Mouse (Mus musculus): ENCODE data around the gene Robo2. TPM values are rescaled to one million over a fixed set of nuclear protein-coding genes. Genes with fewer than 3 reads are reported as not detected.
"Not testable (repeated sequence)": the region's sequence is repeated elsewhere in the genome, so short reads cannot be mapped to it uniquely, and the experiment has no call there.

The Robo2 gene
- polyA plus RNA-seq, 1 experiment from 2014 or later, result 32.4 TPM

DNA sequence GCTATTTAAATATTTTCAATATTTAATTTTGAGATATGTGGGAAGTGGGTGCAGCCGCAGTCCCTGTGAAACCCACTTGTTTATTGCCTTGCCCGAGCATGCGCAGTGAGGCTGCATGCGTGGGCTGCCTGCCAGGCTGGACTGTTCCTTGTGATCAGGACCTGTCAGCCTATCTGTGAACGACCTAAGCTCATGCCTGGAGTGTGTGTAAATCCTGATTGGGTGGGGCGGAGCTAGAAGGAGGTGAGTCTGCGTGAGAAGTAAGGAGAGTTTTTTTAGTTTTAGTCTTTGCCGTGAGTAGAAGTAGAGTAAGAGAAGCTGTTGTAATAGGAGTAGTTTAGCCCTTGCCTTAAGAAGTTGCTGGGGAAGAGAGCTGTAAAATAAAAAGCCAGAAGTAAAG, 307.2 kb downstream of the Robo2 start:
- H3K27me3 ChIP-seq (replicated peaks; ENCODE audit: control insufficient read depth, insufficient read depth, low read length); H3K9ac ChIP-seq (ENCODE audit: low read depth, low read length); H3K9me3 ChIP-seq (ENCODE audit: control insufficient read depth, low read length); H3K4me2 ChIP-seq; H3K4me3 ChIP-seq (ENCODE audit: low read depth, low read length); ATAC-seq (replicated peaks; ENCODE audit: low FRiP score); DNase-seq (ENCODE audit: low spot score); H3K36me3 ChIP-seq (ENCODE audit: control insufficient read depth, insufficient read depth, low read length); H3K27ac ChIP-seq (ENCODE audit: low read depth, low read length); H3K4me1 ChIP-seq (replicated peaks; ENCODE audit: control insufficient read depth, insufficient read depth, low read length): not testable (repeated sequence)
- 74% methylated on average over 8 of the region's 8 CpGs for WGBS

GRCm38 (mm10) chr16:74092997-74093801, 318.4 kb downstream of the Robo2 start:
- no peak for ATAC-seq (replicated peaks; ENCODE audit: low FRiP score)
- 62% methylated on average over 7 of the region's 7 CpGs for WGBS
- H3K4me3 ChIP-seq (ENCODE audit: low read depth, low read length), result no peak overlapping the region

DNA sequence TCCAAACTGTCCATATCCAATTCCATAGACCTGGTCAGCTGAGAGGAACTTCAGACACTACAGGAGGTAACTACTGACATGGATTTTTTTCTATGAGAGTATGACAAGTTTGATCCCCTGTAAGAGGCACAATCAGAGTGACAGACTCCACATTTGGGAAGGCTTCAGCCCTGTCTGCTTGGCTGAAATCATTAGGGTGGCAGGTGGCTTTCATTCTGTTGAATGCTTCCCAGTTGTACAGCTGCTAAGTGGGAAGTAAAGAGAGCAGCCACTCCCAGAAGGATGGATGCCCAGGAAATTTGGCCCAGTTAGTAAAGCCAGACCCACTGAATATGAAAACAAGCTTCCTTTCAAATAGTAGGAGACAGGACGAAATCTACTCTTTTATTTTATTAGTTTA, 321.7 kb downstream of the Robo2 start:
- Histone ChIP-seq H3K4me3 (ENCODE audit: low read depth, low read length) (no peak overlapping the region), H3K9ac (ENCODE audit: low read depth, low read length) (no peak overlapping the region), H3K9me3 (ENCODE audit: control insufficient read depth, low read length) (no peaks in the 10 kb centered on the region), H3K27me3 (replicated peaks; ENCODE audit: control insufficient read depth, insufficient read depth, low read length) (no peaks in the 10 kb centered on the region), H3K4me1 (replicated peaks; ENCODE audit: control insufficient read depth, insufficient read depth, low read length) (no peaks in the 10 kb centered on the region), H3K4me2 (no peak overlapping the region), H3K36me3 (ENCODE audit: control insufficient read depth, insufficient read depth, low read length) (no peaks in the 10 kb centered on the region), H3K27ac (ENCODE audit: low read depth, low read length) (no peak overlapping the region)
- WGBS, result 60% methylated on average over 1 of the region's 1 CpGs
- DNase-seq (ENCODE audit: low spot score) (no peak), ATAC-seq (replicated peaks; ENCODE audit: low FRiP score) (no peak)

More at GRCm38 (mm10) chr16:74092997-74093801, 318.4 kb downstream of the Robo2 start:
- H3K4me1 ChIP-seq (replicated peaks; ENCODE audit: control insufficient read depth, insufficient read depth, low read length), result no peaks in the 10 kb centered on the region
- no peaks in the 10 kb centered on the region for H3K36me3 ChIP-seq (ENCODE audit: control insufficient read depth, insufficient read depth, low read length)
- no peak overlapping the region for H3K27ac ChIP-seq (ENCODE audit: low read depth, low read length)
- H3K4me2 ChIP-seq, result no peak overlapping the region
- H3K9ac ChIP-seq (ENCODE audit: low read depth, low read length), result no peak overlapping the region
- H3K27me3 ChIP-seq (replicated peaks; ENCODE audit: control insufficient read depth, insufficient read depth, low read length), result no peaks in the 10 kb centered on the region
- no peaks in the 10 kb centered on the region for H3K9me3 ChIP-seq (ENCODE audit: control insufficient read depth, low read length)
- DNase-seq (ENCODE audit: low spot score), result no peak

- H3K4me1 ChIP-seq (replicated peaks; ENCODE audit: control insufficient read depth, insufficient read depth, low read length), result no peaks in the 10 kb centered on the region
- no peaks in the 10 kb centered on the region for H3K27me3 ChIP-seq (replicated peaks; ENCODE audit: control insufficient read depth, insufficient read depth, low read length)
- no peak for ATAC-seq (replicated peaks; ENCODE audit: low FRiP score)
- no peak overlapping the region for H3K4me2 ChIP-seq
- no peak overlapping the region for H3K9ac ChIP-seq (ENCODE audit: low read depth, low read length)
- H3K4me3 ChIP-seq (ENCODE audit: low read depth, low read length), result no peak overlapping the region
- H3K27ac ChIP-seq (ENCODE audit: low read depth, low read length), result no peak overlapping the region
- WGBS, result 79% methylated on average over 2 of the region's 2 CpGs
- H3K9me3 ChIP-seq (ENCODE audit: control insufficient read depth, low read length), result no peaks in the 10 kb centered on the region
- no peak for DNase-seq (ENCODE audit: low spot score)
- no peaks in the 10 kb centered on the region for H3K36me3 ChIP-seq (ENCODE audit: control insufficient read depth, insufficient read depth, low read length)
Measured at GRCm38 (mm10) chr16:74084188-74084587, 327.4 kb downstream of the Robo2 start.

- Histone ChIP-seq H3K9ac (ENCODE audit: low read depth, low read length) (no peak overlapping the region), H3K4me2 (no peak overlapping the region), H3K9me3 (ENCODE audit: control insufficient read depth, low read length) (no peaks in the 10 kb centered on the region), H3K4me1 (replicated peaks; ENCODE audit: control insufficient read depth, insufficient read depth, low read length) (no peaks in the 10 kb centered on the region), H3K36me3 (ENCODE audit: control insufficient read depth, insufficient read depth, low read length) (no peaks in the 10 kb centered on the region), H3K27ac (ENCODE audit: low read depth, low read length) (no peak overlapping the region), H3K4me3 (ENCODE audit: low read depth, low read length) (no peak overlapping the region), H3K27me3 (replicated peaks; ENCODE audit: control insufficient read depth, insufficient read depth, low read length) (no peaks in the 10 kb centered on the region)
- WGBS, result 83% methylated on average over 5 of the region's 5 CpGs
- no peak for ATAC-seq (replicated peaks; ENCODE audit: low FRiP score)
- no peak for DNase-seq (ENCODE audit: low spot score)
Measured at GRCm38 (mm10) chr16:74072671-74073070, 339.0 kb downstream of the Robo2 start.

DNA sequence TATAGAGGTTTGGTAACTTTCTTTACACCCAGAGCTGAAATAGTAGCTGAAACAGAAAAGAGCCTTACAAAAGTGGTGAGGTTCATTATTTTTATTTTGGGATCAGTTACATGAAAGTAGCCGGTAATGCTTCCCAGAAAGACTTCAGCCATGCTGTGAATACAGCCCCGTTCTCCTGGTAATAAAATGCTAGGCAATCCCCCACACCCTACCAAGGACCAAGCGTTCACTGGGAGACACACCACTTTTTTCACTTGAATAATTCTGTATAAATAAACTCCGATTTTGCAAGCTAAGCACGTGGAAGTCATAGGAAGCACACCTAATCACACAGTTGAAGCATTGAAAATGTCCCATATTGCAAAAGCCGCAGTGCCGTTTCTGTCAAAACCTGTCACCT, 341.0 kb downstream of the Robo2 start:
- ATAC-seq (replicated peaks; ENCODE audit: low FRiP score), result no peak
- no peak overlapping the region for H3K9ac ChIP-seq (ENCODE audit: low read depth, low read length)
- H3K9me3 ChIP-seq (ENCODE audit: control insufficient read depth, low read length), result no peaks in the 10 kb centered on the region
- 83% methylated on average over 7 of the region's 7 CpGs for WGBS
- H3K4me2 ChIP-seq, result no peak overlapping the region
- no peaks in the 10 kb centered on the region for H3K27me3 ChIP-seq (replicated peaks; ENCODE audit: control insufficient read depth, insufficient read depth, low read length)
- no peak for DNase-seq (ENCODE audit: low spot score)
- H3K4me3 ChIP-seq (ENCODE audit: low read depth, low read length), result no peak overlapping the region
- no peaks in the 10 kb centered on the region for H3K36me3 ChIP-seq (ENCODE audit: control insufficient read depth, insufficient read depth, low read length)
- H3K4me1 ChIP-seq (replicated peaks; ENCODE audit: control insufficient read depth, insufficient read depth, low read length), result no peaks in the 10 kb centered on the region
- H3K27ac ChIP-seq (ENCODE audit: low read depth, low read length), result no peak overlapping the region

GRCm38 (mm10) chr16:74065958-74066357, 345.7 kb downstream of the Robo2 start:
- H3K27me3 ChIP-seq (replicated peaks; ENCODE audit: control insufficient read depth, insufficient read depth, low read length), result no peaks in the 10 kb centered on the region
- no peak overlapping the region for H3K4me2 ChIP-seq
- H3K4me1 ChIP-seq (replicated peaks; ENCODE audit: control insufficient read depth, insufficient read depth, low read length), result no peaks in the 10 kb centered on the region
- H3K4me3 ChIP-seq (ENCODE audit: low read depth, low read length), result no peak overlapping the region
- H3K36me3 ChIP-seq (ENCODE audit: control insufficient read depth, insufficient read depth, low read length), result no peaks in the 10 kb centered on the region
- WGBS, result 57% methylated on average over 2 of the region's 2 CpGs
- no peak overlapping the region for H3K9ac ChIP-seq (ENCODE audit: low read depth, low read length)
- ATAC-seq (replicated peaks; ENCODE audit: low FRiP score) (no peak), DNase-seq (ENCODE audit: low spot score) (no peak)
- no peak overlapping the region for H3K27ac ChIP-seq (ENCODE audit: low read depth, low read length)
- no peaks in the 10 kb centered on the region for H3K9me3 ChIP-seq (ENCODE audit: control insufficient read depth, low read length)

GRCm38 (mm10) chr16:74061951-74062350, 349.7 kb downstream of the Robo2 start:
- Histone ChIP-seq H3K36me3 (ENCODE audit: control insufficient read depth, insufficient read depth, low read length) (no peaks in the 10 kb centered on the region), H3K27me3 (replicated peaks; ENCODE audit: control insufficient read depth, insufficient read depth, low read length) (no peaks in the 10 kb centered on the region), H3K27ac (ENCODE audit: low read depth, low read length) (no peak overlapping the region), H3K9me3 (ENCODE audit: control insufficient read depth, low read length) (no peaks in the 10 kb centered on the region), H3K9ac (ENCODE audit: low read depth, low read length) (no peak overlapping the region), H3K4me1 (replicated peaks; ENCODE audit: control insufficient read depth, insufficient read depth, low read length) (no peaks in the 10 kb centered on the region), H3K4me3 (ENCODE audit: low read depth, low read length) (no peak overlapping the region), H3K4me2 (no peak overlapping the region)
- ATAC-seq (replicated peaks; ENCODE audit: low FRiP score) (no peak), DNase-seq (ENCODE audit: low spot score) (no peak)

GRCm38 (mm10) chr16:74061479-74061878, 350.1 kb downstream of the Robo2 start:
- H3K4me2 ChIP-seq, result no peak overlapping the region
- no peaks in the 10 kb centered on the region for H3K9me3 ChIP-seq (ENCODE audit: control insufficient read depth, low read length)
- no peak overlapping the region for H3K4me3 ChIP-seq (ENCODE audit: low read depth, low read length)
- H3K27me3 ChIP-seq (replicated peaks; ENCODE audit: control insufficient read depth, insufficient read depth, low read length), result no peaks in the 10 kb centered on the region
- H3K36me3 ChIP-seq (ENCODE audit: control insufficient read depth, insufficient read depth, low read length), result no peaks in the 10 kb centered on the region
- H3K9ac ChIP-seq (ENCODE audit: low read depth, low read length), result no peak overlapping the region
- ATAC-seq (replicated peaks; ENCODE audit: low FRiP score) (no peak), DNase-seq (ENCODE audit: low spot score) (no peak)
- H3K4me1 ChIP-seq (replicated peaks; ENCODE audit: control insufficient read depth, insufficient read depth, low read length), result no peaks in the 10 kb centered on the region
- H3K27ac ChIP-seq (ENCODE audit: low read depth, low read length), result no peak overlapping the region

Data from liver, embryonic 11.5 days (tissue).